Mouse (Mus musculus) forebrain, embryonic 12.5 days (tissue): ENCODE measurements around the gene St8sia4. TPM values are rescaled to one million over a fixed set of nuclear protein-coding genes. Genes with fewer than 3 reads are reported as not detected.
"Not testable (repeated sequence)": the region's sequence is repeated elsewhere in the genome, so short reads cannot be mapped to it uniquely, and the experiment has no call there.

Experiments
- ATAC-seq: fragments of 200-750 bp; cut with Nextera tagmentation; 2 replicates; pipeline ENCODE4 v1.8.0; 2017; ENCODE audit warnings: moderate TSS enrichment; ENCODE audit not compliant: low FRiP score
- H3K27ac ChIP-seq: fragments of 300-500 bp; sonication (generic); 2 replicates; pipeline ENCODE4 v1.5.1; 2016; ENCODE audit warnings: mild to moderate bottlenecking
- H3K27me3 ChIP-seq: fragments of 300-500 bp; sonication (generic); 2 replicates; pipeline ENCODE4 v1.6.1; 2016; ENCODE audit warnings: mild to moderate bottlenecking
- H3K36me3 ChIP-seq: fragments of 300-500 bp; sonication (generic); replicated peaks from 2 replicates; pipeline ENCODE4 v1.6.1; 2016; ENCODE audit warnings: mild to moderate bottlenecking
- H3K4me1 ChIP-seq: fragments of 300-500 bp; sonication (generic); 2 replicates; pipeline ENCODE4 v1.6.1; 2016
- H3K4me2 ChIP-seq: fragments of 300-500 bp; sonication (generic); 2 replicates; pipeline ENCODE4 v1.6.1; 2016; ENCODE audit warnings: mild to moderate bottlenecking, moderate library complexity
- H3K4me3 ChIP-seq: fragments of 300-500 bp; sonication (generic); replicated peaks from 2 replicates; pipeline ENCODE4 v1.5.1; 2016; ENCODE audit warnings: mild to moderate bottlenecking
- H3K9ac ChIP-seq: fragments of 300-500 bp; sonication (generic); 2 replicates; pipeline ENCODE4 v1.6.1; 2016; ENCODE audit warnings: mild to moderate bottlenecking
- H3K9me3 ChIP-seq: fragments of 300-500 bp; sonication (generic); 2 replicates; pipeline ENCODE4 v1.6.1; 2016
- WGBS: fragments of 180-500 bp; shearing (Covaris S2); methylation state at CpG from one replicate; pipeline ENCODE4 v1.1.7; 2016; 5-methylcytosine and 5-hydroxymethylcytosine counted together
- polyA plus RNA-seq: library from polyadenylated mRNA; unstranded; fragments of >200 nt; fragmentation: Nextera tagmentation; extraction: Ambion mirVana; gene quantifications from 2 replicates; pipeline ENCODE4 v1.2.1, GENCODE M21; 2016

The St8sia4 gene
- polyA plus RNA-seq, 1 experiment from 2014 or later: 22.0 TPM

- Histone ChIP-seq H3K27ac (no peak overlapping the region), H3K27me3 (no peaks in the 10 kb centered on the region), H3K4me1 (no peaks in the 10 kb centered on the region), H3K9ac (no peak overlapping the region), H3K36me3 (no peaks in the 10 kb centered on the region), H3K4me3 (no peak overlapping the region), H3K9me3 (no peaks in the 10 kb centered on the region), H3K4me2 (no peak overlapping the region)
- 85% methylated on average over 1 of the region's 1 CpGs for WGBS
- no peak for ATAC-seq
Observed at GRCm38 (mm10) chr1:95583310-95583709, 84.1 kb downstream of the St8sia4 start.

- ATAC-seq: peak; percentile 49; the same call in 1 of the 2 replicates
- 69% methylated on average over 1 of the region's 1 CpGs for WGBS
- H3K4me2 ChIP-seq: no peak overlapping the region
- H3K9me3 ChIP-seq: no peaks in the 10 kb centered on the region
- H3K27ac ChIP-seq: no peak overlapping the region
- no peaks in the 10 kb centered on the region for H3K4me1 ChIP-seq
- no peak overlapping the region for H3K9ac ChIP-seq
- no peak overlapping the region for H3K4me3 ChIP-seq
- H3K27me3 ChIP-seq: no peaks in the 10 kb centered on the region
- H3K36me3 ChIP-seq: no peaks in the 10 kb centered on the region
Observed at GRCm38 (mm10) chr1:95582264-95582663, 85.1 kb downstream of the St8sia4 start.

- no peaks in the 10 kb centered on the region for H3K27me3 ChIP-seq
- H3K4me3 ChIP-seq: no peak overlapping the region
- no peak overlapping the region for H3K4me2 ChIP-seq
- no peaks in the 10 kb centered on the region for H3K9me3 ChIP-seq
- ATAC-seq: no peak
- no peak overlapping the region for H3K9ac ChIP-seq
- 90% methylated on average over 9 of the region's 9 CpGs for WGBS
- no peaks in the 10 kb centered on the region for H3K4me1 ChIP-seq
- no peak overlapping the region for H3K27ac ChIP-seq
- no peaks in the 10 kb centered on the region for H3K36me3 ChIP-seq
Observed at GRCm38 (mm10) chr1:95572619-95573540, 94.5 kb downstream of the St8sia4 start.

GRCm38 (mm10) chr1:95571106-95571505 lies 96.3 kb downstream of the St8sia4 start:
- H3K4me2 ChIP-seq: no peak overlapping the region
- H3K4me3 ChIP-seq: no peak overlapping the region
- no peaks in the 10 kb centered on the region for H3K9me3 ChIP-seq
- H3K9ac ChIP-seq: no peak overlapping the region
- H3K4me1 ChIP-seq: no peaks in the 10 kb centered on the region
- ATAC-seq: no peak
- H3K36me3 ChIP-seq: no peaks in the 10 kb centered on the region
- no peaks in the 10 kb centered on the region for H3K27me3 ChIP-seq
- H3K27ac ChIP-seq: no peak overlapping the region
- 87% methylated on average over 1 of the region's 1 CpGs for WGBS

GRCm38 (mm10) chr1:95554556-95554955 lies 112.8 kb downstream of the St8sia4 start:
- H3K4me1 ChIP-seq, H3K9ac ChIP-seq, H3K27me3 ChIP-seq, H3K4me2 ChIP-seq, H3K27ac ChIP-seq, ATAC-seq, H3K36me3 ChIP-seq, H3K4me3 ChIP-seq, H3K9me3 ChIP-seq: not testable (repeated sequence)

- H3K27ac ChIP-seq: no peak overlapping the region
- no peaks in the 10 kb centered on the region for H3K36me3 ChIP-seq
- no peak overlapping the region for H3K4me3 ChIP-seq
- no peak for ATAC-seq
- H3K9ac ChIP-seq: no peak overlapping the region
- WGBS: 57% methylated on average over 3 of the region's 3 CpGs
- no peaks in the 10 kb centered on the region for H3K27me3 ChIP-seq
- no peaks in the 10 kb centered on the region for H3K4me1 ChIP-seq
- no peaks in the 10 kb centered on the region for H3K9me3 ChIP-seq
- no peak overlapping the region for H3K4me2 ChIP-seq
Observed at GRCm38 (mm10) chr1:95541460-95541859, 125.9 kb downstream of the St8sia4 start.
